Mouse (Mus musculus) heart, adult 2 months (tissue): ENCODE data around the gene Gm11733. TPM values are rescaled to one million over a fixed set of nuclear protein-coding genes. Genes with fewer than 3 reads are reported as not detected.

Experiments
- DNase-seq, 2 experiments: peaks; one replicate each; pipeline ENCODE4 v3.0.0; 2021
- H3K27ac ChIP-seq: fragments of 200-600 bp; 2 replicates; pipeline ENCODE4 v1.8.1; 2022
- H3K27me3 ChIP-seq: fragments of 200-500 bp; 2 replicates; pipeline ENCODE4 v1.6.1; 2012; ENCODE audit warnings: mild to moderate bottlenecking, low read length, inconsistent platforms, mixed read lengths; ENCODE audit not compliant: control insufficient read depth, insufficient read depth
- H3K36me3 ChIP-seq: fragments of 200-500 bp; 2 replicates; pipeline ENCODE4 v1.6.1; 2012; ENCODE audit warnings: low read length, inconsistent platforms; ENCODE audit not compliant: control insufficient read depth, insufficient read depth
- H3K4me1 ChIP-seq: fragments of 200-500 bp; 2 replicates; pipeline ENCODE4 v1.6.1; 2011; ENCODE audit warnings: low read length; ENCODE audit not compliant: control insufficient read depth, insufficient read depth
- H3K4me3 ChIP-seq: fragments of 200-600 bp; 2 replicates; pipeline ENCODE4 v1.8.1; 2022
- H3K79me2 ChIP-seq: fragments of 200-500 bp; replicated peaks from 2 replicates; pipeline ENCODE4 v1.6.1; 2012; ENCODE audit warnings: mild to moderate bottlenecking, inconsistent platforms, low read length, moderate library complexity, mixed read lengths; ENCODE audit not compliant: control insufficient read depth, insufficient read depth
- H3K9ac ChIP-seq: fragments of 200-500 bp; 2 replicates; pipeline ENCODE4 v1.6.1; 2012; ENCODE audit warnings: low read depth, mild to moderate bottlenecking, control low read depth, inconsistent platforms, low read length, mixed read lengths
- CTCF ChIP-seq: fragments of 200-600 bp; IDR thresholded peaks from 2 replicates; pipeline ENCODE4 v1.8.1; 2022; ENCODE audit warnings: antibody characterized with exemption, mild to moderate bottlenecking, moderate library complexity
- EP300 ChIP-seq: fragments of 200-500 bp; IDR thresholded peaks from 2 replicates; pipeline ENCODE4 v1.6.1; 2011; ENCODE audit warnings: low read depth, low read length, control low read depth; ENCODE audit not compliant: insufficient read depth
- POLR2A ChIP-seq: fragments of 200-500 bp; IDR thresholded peaks from 2 replicates; pipeline ENCODE4 v1.6.1; 2011; ENCODE audit warnings: mild to moderate bottlenecking, low read depth, low read length, control low read depth; ENCODE audit not compliant: insufficient read depth
- WGBS: fragments of 180-500 bp; shearing (Covaris S2); methylation state at CpG from one replicate; pipeline ENCODE4 v1.1.7; 2018; 5-methylcytosine and 5-hydroxymethylcytosine counted together
- intact Hi-C: fragments of 180-260 bp; cut with DNase I; formaldehyde crosslinking; loops from one replicate; pipeline ENCODE4 v1.15.1; 2025
- polyA plus RNA-seq: library from polyadenylated mRNA; depleted of rRNA; stranded (reverse); fragments of >200 nt; gene quantifications from 2 replicates; pipeline ENCODE4 v1.2.3, GENCODE M21; 2012; rRNA removed
- total RNA-seq, 2 experiments: library from RNA; stranded (reverse); gene quantifications; 2 replicates each; pipeline ENCODE4 v1.2.3; 2021

Gm11733 gene
- total and polyA plus RNA-seq, 3 experiments: 0.10 TPM; not detected in 2

- Histone ChIP-seq H3K4me1 (peaks cover 18% of the 10 kb centered on the region), H3K36me3 (no peaks in the 10 kb centered on the region), H3K27me3 (no peaks in the 10 kb centered on the region), H3K4me3 (no peak overlapping the region), H3K79me2 (no peaks in the 10 kb centered on the region), H3K27ac (peak overlapping the region; percentile 69), H3K9ac (no peak overlapping the region)
- intact Hi-C loops: no loop called here
- WGBS: 71% methylated on average over 9 of the region's 9 CpGs
- DNase-seq: peak in 1 of 2 experiments; percentile 17
- no peak for TF ChIP-seq EP300
- TF ChIP-seq CTCF: no peak
- no peak for TF ChIP-seq POLR2A
Measured at GRCm38 (mm10) chr11:117535491-117536304, 51.5 kb downstream of the Gm11733 start.

GRCm38 (mm10) chr11:117536586-117536985 is 52.4 kb downstream of the Gm11733 start:
- Histone ChIP-seq H3K27ac (peak overlapping the region; percentile 71), H3K4me1 (peaks cover 19% of the 10 kb centered on the region), H3K79me2 (no peaks in the 10 kb centered on the region), H3K9ac (no peak overlapping the region), H3K4me3 (no peak overlapping the region), H3K36me3 (no peaks in the 10 kb centered on the region), H3K27me3 (no peaks in the 10 kb centered on the region)
- intact Hi-C loops: no loop called here
- WGBS: 39% methylated on average over 3 of the region's 3 CpGs
- DNase-seq: peak; percentile 41 to 57
- TF ChIP-seq EP300: no peak
- 0 out of 2 replicates have a peak, but pooled peaks have one; percentile 28 for TF ChIP-seq POLR2A
- TF ChIP-seq CTCF: no peak

Other genes with a start within 250 kb of the Gm11733 start
- 10 to 100 TPM; 28.5 to 30.3 TPM for gene Tnrc6c, start 169.9 kb downstream of the Gm11733 start, total RNA-seq
- 17.7 and 27.3 TPM in 2 replicates for gene Tnrc6c, start 169.9 kb downstream of the Gm11733 start, polyA plus RNA-seq